Mouse (Mus musculus) brain, embryonic 14.5 days (tissue): Measurements from ENCODE around the gene Acsl1. TPM values are rescaled to one million over a fixed set of nuclear protein-coding genes. Genes with fewer than 3 reads are reported as not detected.

ENCODE experiments used
- DNase-seq: peaks from one replicate; pipeline ENCODE4 v3.0.0-alpha.2; 2011; ENCODE audit warnings: low read depth
- CTCF ChIP-seq: fragments of 200-500 bp; IDR thresholded peaks from 2 replicates; pipeline ENCODE4 v1.5.1; 2012; ENCODE audit warnings: inconsistent platforms, mild to moderate bottlenecking, moderate library complexity, borderline replicate concordance; ENCODE audit not compliant: insufficient read depth, insufficient read length; ENCODE audit errors: extremely low read depth
- POLR2A ChIP-seq: fragments of 200-500 bp; IDR thresholded peaks from 2 replicates; pipeline ENCODE4 v1.6.1; 2012; ENCODE audit warnings: mild to moderate bottlenecking, inconsistent platforms, borderline replicate concordance; ENCODE audit not compliant: poor library complexity, insufficient read depth, insufficient read length, severe bottlenecking; ENCODE audit errors: extremely low read depth
- polyA plus RNA-seq: library from polyadenylated mRNA; depleted of rRNA; stranded (reverse); fragments of >200 nt; gene quantifications from 2 replicates; pipeline ENCODE4 v1.2.3, GENCODE M21; 2012

Gene Acsl1
- polyA plus RNA-seq, 1 experiment, result 17.7 TPM

DNA sequence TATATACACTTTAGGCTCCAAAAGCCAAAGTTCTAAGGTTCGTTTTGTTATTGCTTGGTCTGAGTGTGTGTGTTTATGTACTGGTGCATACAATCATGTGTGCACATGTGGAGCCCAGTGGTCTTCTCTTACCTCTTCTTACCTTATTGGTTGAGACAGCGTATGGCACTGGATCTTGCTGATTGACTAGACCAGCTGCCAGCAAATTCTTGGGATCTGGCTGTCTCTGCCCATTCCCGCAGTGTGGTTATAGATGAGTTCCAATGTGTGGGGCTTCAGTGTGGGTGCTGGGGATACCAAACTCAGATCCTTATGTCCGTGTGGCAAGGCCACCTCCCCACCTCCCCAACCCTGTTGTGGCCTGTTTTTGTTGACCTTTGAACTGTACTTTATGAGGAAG, 21.8 kb upstream of the Acsl1 start:
- no peak for DNase-seq
- TF ChIP-seq POLR2A, result no peak
- no peak for TF ChIP-seq CTCF

DNA sequence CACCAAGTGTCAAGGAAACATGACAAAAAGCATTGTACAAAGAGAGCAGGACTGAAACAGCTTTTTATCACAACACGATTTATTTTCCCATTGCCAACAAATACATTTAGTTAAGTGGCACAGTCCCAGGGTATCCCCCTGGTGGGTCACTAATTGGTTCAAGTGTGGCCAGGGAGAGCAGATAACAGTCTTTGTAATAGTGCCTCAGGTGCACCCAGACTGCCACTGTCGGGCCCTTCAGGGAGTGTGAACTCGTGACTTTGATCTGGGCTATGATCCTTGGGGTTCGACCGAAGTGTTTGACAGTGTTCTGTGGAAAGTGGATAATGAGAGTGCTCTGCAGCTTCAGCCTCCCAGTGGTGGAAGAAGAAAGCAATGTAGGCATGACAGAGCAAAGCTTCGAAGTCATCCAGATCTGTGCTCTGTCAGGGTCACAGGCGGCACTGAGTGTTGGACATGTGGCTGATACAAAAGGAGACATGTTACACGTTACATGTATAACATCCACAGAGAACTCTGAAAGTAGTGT, 21.1 kb upstream of the Acsl1 start:
- TF ChIP-seq CTCF (no peak), POLR2A (no peak)
- peak; percentile 33 for DNase-seq

DNA sequence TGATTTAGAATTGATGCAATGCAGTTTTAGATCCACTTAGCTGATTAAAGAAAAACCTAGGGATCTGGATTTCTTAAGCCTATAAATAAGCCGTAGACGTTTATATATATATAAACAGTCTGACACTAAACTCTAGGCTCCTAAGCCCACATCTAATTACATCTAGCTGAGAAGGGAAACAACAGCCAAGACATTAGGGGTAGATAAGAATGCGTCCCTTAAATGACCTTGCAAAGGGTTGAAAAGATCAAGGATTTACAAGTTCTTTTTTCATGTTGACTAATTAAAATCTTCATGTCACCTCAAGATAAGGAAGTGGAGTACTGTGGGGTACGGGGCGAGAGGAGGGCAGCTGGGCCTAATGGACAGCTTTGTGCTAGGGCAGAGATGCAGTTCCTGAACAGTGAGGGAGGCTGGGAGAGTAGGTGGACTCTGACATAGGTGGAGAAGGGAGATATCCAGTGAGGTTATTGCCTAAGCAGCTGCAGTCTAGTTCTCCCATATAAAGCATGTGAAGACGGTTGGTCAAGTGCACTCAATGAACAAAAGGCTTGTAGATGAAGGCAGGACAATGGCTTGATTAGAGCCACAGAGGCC, 12.5 kb upstream of the Acsl1 start:
- TF ChIP-seq CTCF, result no peak
- TF ChIP-seq POLR2A, result no peak
- DNase-seq, result no peak

DNA sequence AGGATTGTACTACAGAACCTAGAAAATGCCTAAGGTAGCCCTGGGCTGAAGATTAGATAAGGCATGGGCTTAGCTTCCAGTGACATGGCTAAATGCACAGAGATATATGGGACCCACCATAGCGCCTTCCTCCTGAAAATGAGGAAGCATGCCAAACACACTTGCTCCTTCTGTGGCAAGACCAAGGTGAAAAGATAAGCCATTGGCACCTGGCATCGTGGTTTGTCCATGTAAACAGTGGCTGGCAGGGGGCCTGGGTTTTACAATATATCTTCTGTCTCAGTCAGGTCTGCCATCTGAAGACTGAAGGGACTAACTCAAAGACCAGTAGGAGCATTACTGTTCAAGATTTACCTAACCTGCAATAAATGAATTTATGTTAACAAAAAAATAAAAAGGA, 2.4 kb upstream of the Acsl1 start:
- DNase-seq, result no peak
- TF ChIP-seq CTCF, result no peak
- no peak for TF ChIP-seq POLR2A

DNA sequence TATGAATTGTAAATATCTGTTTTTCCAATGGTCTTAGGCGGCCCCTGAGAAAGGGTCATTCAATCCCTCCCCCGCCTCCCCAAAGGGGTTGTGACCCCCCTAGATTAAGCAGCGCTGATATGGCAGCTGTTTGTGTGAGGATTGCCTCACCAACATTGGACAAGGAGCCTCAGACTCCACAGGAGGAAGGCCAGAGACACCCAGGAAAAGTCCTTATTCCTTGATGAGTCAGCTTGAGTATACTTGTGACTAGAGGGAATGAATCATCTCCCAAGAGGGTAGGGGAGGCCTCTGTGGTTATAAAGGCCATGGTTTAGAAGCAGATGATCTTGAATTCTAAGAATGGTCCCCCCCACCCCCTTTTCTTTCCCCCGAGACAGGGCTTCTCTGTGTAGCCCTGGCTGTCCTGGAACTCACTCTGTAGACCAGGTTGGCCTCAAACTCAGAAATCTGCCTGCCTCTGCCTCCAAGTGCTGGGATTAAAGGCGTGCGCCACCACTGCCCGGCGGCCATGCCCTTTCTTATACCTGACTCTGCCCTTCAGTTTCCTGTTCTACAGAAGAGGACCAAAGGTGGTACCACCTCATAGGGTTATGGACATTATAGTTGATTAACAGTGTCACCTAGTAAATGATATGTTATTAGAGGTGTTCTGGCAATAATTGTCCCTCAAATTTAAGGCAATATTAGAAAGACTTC, 1.6 kb upstream of the Acsl1 start:
- no peak for TF ChIP-seq CTCF
- no peak for TF ChIP-seq POLR2A
- DNase-seq, result no peak

DNA sequence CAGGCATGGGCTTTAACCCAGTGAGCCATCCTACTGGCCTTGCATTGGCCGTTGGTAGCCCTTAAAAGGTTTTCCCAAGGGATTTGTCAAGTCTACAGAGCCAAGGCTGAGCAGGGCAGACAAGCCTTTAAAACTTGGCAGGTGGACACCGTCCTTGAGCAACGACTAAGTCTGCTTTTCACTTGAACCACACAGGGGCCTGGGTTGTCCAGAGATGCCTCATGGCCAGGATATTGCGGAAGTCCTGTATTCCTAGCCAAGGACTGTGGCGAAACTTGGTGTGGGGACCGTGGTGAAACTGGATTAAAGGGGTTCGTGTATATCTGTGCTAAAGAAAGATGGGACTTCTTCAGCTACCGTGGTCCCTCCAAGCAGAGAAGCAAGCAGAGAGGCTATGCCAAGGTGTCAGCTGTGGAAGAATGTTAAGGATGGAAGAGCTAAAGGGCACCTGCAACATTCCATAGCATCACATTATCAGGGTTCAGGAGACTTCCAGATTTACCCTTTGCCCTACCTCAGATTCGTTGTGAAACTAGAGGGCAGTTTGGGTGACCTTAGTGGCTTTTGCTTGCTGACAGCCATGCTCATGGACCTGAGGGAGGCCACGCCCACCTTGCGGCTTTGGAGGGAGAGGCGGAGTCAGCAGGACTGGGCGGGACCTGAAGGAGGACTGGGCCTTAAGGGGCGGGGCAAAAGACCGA, 596 bp upstream of the Acsl1 start:
- no peak for DNase-seq
- no peak for TF ChIP-seq POLR2A
- TF ChIP-seq CTCF, result no peak

DNA sequence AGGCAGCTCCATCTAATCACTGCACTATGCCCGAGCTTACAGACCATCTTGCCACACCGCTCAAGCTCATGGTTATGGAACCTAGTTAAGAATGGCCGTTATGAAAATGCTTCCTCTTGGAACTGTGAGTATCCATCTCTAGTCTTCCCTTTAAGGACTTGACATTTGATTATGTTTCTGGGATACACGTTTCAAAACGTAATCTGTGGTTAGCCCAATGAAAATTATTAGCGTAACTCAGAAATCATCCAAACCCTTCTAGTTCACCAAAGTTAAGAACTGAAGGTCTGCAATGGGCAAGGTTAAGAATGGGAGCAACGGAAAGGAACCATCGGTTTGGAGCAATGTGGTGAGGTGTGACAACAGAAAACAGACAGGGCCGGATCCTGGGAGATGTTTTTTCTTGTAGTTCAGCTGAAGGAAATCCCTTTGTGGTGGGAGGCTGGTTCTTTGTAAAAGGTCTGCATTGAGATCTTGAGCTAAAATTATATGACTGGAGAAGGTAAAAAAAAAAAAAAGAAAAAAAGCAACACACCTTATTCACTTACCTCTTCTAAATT, 1.2 kb downstream of the Acsl1 start:
- DNase-seq, result no peak
- no peak for TF ChIP-seq CTCF
- TF ChIP-seq POLR2A, result no peak

DNA sequence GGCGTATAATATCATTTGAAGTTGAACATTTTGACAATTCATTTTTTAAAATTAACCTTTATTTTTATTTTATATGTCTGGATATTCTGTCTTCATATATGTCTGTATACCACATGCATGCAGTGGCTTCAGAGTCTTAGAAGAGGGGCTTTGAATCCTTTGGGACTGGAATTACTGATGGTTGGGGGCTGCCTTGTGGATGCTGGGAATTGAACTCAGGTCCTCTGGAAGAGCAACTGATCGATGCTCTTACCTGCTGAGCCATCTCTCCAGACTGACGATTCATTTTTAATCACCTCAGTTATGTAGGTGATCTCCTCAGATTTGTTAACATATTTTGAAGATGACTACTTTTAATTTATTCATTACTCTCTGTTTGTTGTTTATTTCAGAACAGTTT, 3.3 kb downstream of the Acsl1 start:
- DNase-seq, result no peak
- TF ChIP-seq POLR2A (no peak), CTCF (no peak)

DNA sequence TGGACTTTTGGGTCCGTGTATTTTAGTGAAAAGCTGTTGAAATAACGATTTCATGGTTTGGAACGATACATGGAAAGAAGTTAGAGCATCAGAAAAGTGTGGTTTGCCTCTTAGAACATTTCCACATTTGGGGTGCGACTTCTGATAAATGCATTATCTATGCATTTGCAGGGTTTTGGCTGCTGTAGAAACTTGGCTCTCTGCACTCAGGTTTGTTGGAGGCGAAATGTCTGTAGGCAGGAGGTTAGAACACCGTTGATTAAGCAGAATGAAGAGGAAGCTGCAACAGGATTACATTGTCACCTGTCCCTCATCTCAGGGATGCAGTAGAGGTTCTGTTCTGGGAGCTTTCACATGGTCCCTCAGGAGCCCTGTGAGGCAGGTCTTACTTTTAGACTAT, 3.8 kb downstream of the Acsl1 start:
- DNase-seq, result no peak
- TF ChIP-seq POLR2A, result no peak
- TF ChIP-seq CTCF, result no peak

DNA sequence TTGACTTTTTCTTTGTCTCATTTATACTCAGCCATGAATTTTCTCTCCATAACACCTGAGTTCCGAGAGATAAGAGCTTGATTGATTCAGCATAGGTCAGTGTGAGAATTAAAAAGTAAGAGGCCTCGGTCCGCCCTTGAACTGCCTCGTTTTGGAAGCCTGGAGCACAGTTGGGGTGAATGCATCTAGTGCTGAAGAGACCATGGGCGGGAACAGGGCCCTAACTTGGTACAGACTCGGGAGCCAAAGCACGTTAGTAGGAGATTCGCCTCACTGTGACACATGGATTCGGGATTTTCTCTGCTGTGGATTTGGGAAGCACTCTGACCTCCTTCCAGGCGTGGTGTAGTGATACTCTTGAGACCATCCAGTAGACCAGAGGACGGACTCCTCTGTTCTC, 4.6 kb downstream of the Acsl1 start:
- DNase-seq, result no peak
- TF ChIP-seq POLR2A, result no peak
- TF ChIP-seq CTCF, result no peak

DNA sequence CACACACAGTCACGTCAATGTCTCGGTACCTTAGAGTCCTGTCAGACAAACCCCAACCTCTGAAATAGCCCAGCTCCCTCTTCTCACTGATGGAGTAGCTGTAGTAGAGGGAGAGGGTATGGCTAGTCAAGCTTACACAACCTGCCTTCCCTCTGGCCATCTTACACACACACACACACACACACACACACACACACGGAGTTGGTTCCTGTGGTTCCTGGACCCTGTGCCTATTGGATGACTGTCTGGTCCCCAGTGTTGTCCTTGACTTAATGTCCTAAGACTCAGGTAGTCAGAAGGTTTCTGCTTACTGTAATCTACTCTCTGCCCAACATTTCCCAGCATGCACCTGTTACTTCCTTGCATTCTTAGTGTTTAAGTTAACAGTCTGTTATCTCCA, 5.1 kb downstream of the Acsl1 start:
- TF ChIP-seq POLR2A (no peak), CTCF (no peak)
- no peak for DNase-seq

DNA sequence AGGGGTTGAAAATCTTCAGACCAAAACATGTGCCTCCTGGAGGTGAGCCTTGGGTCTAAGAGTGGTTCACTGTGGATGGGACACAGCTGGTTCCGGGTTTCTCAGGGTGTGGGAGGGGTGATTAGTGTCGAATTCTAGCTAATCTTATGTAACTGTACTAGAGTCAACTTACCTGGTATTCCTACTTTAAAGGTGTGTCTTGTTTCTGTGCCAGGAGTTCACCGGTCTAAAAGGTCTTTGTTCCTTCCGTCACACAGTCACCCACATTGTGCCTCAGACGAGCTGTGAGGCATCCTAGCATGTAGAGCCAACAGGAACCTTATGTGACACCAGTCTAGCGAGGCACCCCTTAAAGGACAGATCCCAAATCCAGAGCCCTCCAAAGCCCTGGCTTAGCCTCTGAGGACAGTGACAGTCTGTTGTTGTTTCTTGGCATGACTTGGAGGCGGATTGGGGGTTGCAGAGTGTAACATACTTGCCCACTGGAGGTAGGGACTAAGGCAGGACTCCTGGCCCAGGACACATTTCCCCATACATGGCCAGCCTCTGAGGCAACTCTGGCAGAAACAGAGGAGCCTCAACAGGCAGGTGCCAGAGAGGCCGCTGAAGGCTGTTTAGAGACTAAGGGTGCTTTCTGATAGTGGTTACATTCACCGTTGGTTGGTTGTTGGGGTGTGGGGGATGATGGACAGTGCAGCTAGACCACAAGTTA, 7.1 kb downstream of the Acsl1 start:
- TF ChIP-seq CTCF (no peak), POLR2A (no peak)
- DNase-seq, result no peak

DNA sequence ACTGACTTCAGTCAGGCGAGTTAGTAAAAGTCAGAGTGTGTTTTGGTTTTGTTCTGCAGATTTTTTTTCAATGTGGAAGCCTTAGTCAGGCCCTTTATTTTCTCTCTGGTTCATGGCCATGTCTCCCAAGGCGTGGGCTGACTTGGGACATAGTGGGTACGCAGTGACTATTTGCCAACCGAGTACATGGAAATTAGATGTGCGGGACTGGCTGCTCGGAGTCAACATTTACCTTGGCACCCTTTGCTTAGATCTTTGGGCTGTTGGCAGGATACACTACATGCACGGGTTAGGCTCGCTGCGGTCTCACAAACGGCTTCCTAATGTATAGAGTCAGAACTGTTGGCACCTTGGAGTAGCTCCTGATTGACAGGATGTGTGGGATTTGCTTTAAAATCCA, 7.9 kb downstream of the Acsl1 start:
- DNase-seq, result no peak
- TF ChIP-seq CTCF, result no peak
- no peak for TF ChIP-seq POLR2A
